Mouse (Mus musculus) layer of hippocampus, adult 6 months (tissue): ENCODE data around the gene 2610021A01Rik. TPM values are rescaled to one million over a fixed set of nuclear protein-coding genes. Genes with fewer than 3 reads are reported as not detected.

Experiments used
- long read RNA-seq, 2 experiments: library from polyadenylated mRNA; unstranded; transcript quantifications; one replicate each; pipeline ENCODE4 v2.0.0; 2019 to 2020
- polyA plus RNA-seq: library from polyadenylated mRNA; unstranded; fragments of <200 nt; fragmentation: Nextera tagmentation; gene quantifications from 2 replicates; pipeline ENCODE4 v1.2.3, GENCODE M21; 2021

Gene 2610021A01Rik
- polyA plus RNA-seq: 9.1 and 9.4 TPM in 2 replicates
- long read RNA-seq, experiment 1, full-length matches to known transcripts: 2 of 7 reads
- long read RNA-seq, experiment 1, partial matches to known transcripts: 0 of 7 reads
- long read RNA-seq, experiment 1, other reads (novel, unspliced or antisense): 5 of 7 reads
- long read RNA-seq, experiment 2, full-length matches to known transcripts: 17 of 38 reads
- long read RNA-seq, experiment 2, partial matches to known transcripts: 0 of 38 reads
- long read RNA-seq, experiment 2, other reads (novel, unspliced or antisense): 21 of 38 reads

DNA sequence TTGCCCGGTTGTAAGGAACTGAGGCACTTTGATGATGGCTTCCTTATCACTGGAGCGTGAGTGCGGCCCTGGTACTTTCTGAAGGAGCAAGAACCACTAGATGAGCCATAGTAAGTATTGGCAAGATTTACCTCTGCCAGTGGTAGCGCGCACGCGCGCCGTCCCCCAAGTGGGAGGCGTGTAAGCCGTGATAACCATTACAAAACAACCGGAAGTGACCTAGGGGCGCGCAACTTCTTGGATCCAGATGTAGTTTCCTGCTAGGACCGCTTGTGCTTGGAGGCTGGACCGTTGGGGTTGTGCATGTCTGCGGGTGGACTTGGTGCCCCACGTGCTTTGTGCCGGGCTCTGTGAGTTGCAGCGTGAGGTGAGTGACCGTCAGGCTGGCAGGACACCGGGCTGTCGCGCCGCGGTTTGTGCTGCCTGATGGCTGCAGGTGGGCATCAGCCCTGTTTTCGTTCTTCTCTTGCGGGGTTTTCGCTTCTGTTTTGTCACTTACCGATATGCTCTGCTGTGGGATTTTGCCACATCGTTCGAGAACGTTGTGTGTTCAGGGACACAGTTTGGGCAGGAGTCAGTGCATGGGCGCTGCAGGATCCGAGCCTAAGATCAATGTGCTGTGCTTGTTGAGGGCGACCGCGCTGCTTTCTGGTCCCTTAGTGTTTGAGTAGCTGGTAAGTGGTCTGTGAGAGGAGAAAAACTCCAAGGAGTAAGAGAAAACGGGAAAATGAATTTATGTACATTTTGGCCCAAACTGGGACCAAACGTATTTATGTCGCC lies at the start of gene 2610021A01Rik:
2610021A01Rik (plus strand) TSS at position 197 of the 780 bp plus-strand sequence.

DNA sequence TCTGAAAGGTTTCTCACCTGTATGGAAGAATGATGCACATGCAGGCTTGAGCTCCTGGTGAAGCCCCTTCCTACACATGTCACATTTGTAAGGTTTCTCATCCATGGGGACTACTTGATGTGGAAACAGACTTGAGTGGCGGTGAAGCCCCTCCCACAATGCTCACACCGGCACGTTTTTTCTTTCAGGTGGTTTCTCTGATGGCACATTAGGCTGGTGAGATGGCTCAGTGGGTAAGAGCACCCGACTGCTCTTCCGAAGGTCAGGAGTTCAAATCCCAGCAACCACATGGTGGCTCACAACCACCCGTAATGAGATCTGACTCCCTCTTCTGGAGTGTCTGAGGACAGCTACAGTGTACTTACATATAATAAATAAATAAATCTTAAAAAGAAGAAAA lies 25.5 kb upstream of the 2610021A01Rik start, which contains the start of gene Gm6871:
Gm6871 (minus strand) TSS at position 101 of the 400 bp plus-strand sequence.

DNA sequence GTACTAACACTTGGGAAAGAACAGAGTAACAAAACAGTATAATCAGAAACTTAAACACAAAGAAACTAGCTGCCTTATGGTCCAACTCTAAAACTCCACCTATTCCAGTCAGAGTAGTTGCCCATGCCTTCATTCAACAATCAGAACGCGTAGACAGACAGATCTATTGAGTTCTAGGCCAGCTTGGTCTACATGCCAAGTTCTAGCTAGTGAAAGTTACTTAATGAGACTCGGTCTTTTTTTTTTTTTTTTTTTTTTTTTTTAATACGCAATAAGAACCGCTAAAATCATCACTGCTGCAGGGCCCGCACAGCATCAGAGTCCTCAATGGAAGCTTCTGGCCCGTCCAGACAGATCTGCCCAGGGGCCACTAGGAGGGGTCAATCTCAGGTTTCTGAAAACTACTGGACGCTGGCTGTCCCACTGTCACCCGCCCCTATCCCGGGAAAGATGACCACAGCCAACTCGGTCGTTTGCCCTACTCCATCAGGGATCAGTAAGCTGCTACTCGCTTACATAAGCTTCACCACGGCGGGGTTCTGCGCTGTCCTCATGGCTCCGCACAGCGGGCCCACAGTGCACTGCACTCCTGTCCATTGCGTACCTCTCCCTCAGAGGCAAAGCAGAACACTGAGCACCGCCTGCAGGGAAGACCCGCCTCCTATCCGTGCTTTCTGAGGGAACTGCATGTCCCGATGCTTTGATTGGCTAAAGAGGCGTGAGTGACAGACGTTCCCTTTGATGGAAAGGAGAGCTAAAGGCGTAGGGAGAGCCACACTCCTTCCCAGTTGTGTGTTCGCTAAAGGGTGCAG lies 33.6 kb downstream of the 2610021A01Rik start, which contains the start of gene Zfp788:
Zfp788 (plus strand) TSS at position 795 of the 812 bp plus-strand sequence.

Other genes with a start within 250 kb of the 2610021A01Rik start
- gene AI987944, start 205.9 kb upstream of the 2610021A01Rik start, polyA plus RNA-seq: 8.8 and 11.4 TPM in 2 replicates
- gene Vmn2r57, start 150.5 kb upstream of the 2610021A01Rik start, polyA plus RNA-seq: 0.78 and 0.87 TPM in 2 replicates
- 0.19 and 0.20 TPM in 2 replicates for gene Gm20449, start 99.8 kb upstream of the 2610021A01Rik start, polyA plus RNA-seq
- gene AW146154, start 99.3 kb upstream of the 2610021A01Rik start, polyA plus RNA-seq: 6.4 and 8.0 TPM in 2 replicates
- not detected in 2 replicates for gene Gm6871, start 25.6 kb upstream of the 2610021A01Rik start, polyA plus RNA-seq
- 9.0 and 9.7 TPM in 2 replicates for gene Zfp788, start 34.0 kb downstream of the 2610021A01Rik start, polyA plus RNA-seq